Mouse (Mus musculus): Measurements from ENCODE around the gene Nr6a1. TPM values are rescaled to one million over a fixed set of nuclear protein-coding genes. Genes with fewer than 3 reads are reported as not detected.

Nr6a1 gene
- 1.7 and 9.2 TPM in 2 replicates for polyA plus RNA-seq (2012; rRNA removed; ENCODE audit: low replicate concordance)

GRCm38 (mm10) chr2:38927115-38927979 lies at the start of gene Nr6a1:
TSS of gene Nr6a1 (minus strand) at chr2:38927688.

GRCm38 (mm10) chr2:38931851-38932667 lies 4.6 kb upstream of the Nr6a1 start, which contains the start of gene Olfml2a:
TSS of gene Olfml2a (plus strand) at chr2:38931978.

GRCm38 (mm10) chr2:38714324-38714723 lies 213.2 kb downstream of the Nr6a1 start, which contains the start of gene Nr5a1:
TSS of gene Nr5a1 (minus strand) at chr2:38714542.

Other genes starting within 250 kb of the Nr6a1 start
- gene Nr5a1, start 213.1 kb downstream of the Nr6a1 start, polyA plus RNA-seq (2012; rRNA removed; ENCODE audit: low replicate concordance) = 0.03 TPM in 1 of 2 replicates, not detected in the other
- gene Olfml2a, start 4.3 kb upstream of the Nr6a1 start, polyA plus RNA-seq (2012; rRNA removed; ENCODE audit: low replicate concordance) = 5.6 and 16.4 TPM in 2 replicates
- gene Wdr38, start 69.8 kb upstream of the Nr6a1 start, polyA plus RNA-seq (2012; rRNA removed; ENCODE audit: low replicate concordance) = 0.40 and 0.77 TPM in 2 replicates
- gene Arpc5l, start 77.7 kb upstream of the Nr6a1 start, polyA plus RNA-seq (2012; rRNA removed; ENCODE audit: low replicate concordance) = 29.7 and 32.7 TPM in 2 replicates
- gene Rpl35, start 77.9 kb upstream of the Nr6a1 start, polyA plus RNA-seq (2012; rRNA removed; ENCODE audit: low replicate concordance) = 122 and 264 TPM in 2 replicates
- 14.6 and 18.6 TPM in 2 replicates for gene Golga1, start 137.9 kb upstream of the Nr6a1 start, polyA plus RNA-seq (2012; rRNA removed; ENCODE audit: low replicate concordance)